Mouse (Mus musculus) spleen, adult 2 months (tissue): ENCODE results near the gene Foxc2.

Experiments used
- CTCF ChIP-seq: fragments of 200-500 bp; IDR thresholded peaks from 2 replicates; pipeline ENCODE4 v1.5.1; 2011; ENCODE audit warnings: mild to moderate bottlenecking, inconsistent platforms; ENCODE audit not compliant: insufficient read depth, insufficient read length, insufficient replicate concordance; ENCODE audit errors: extremely low read depth
- POLR2A ChIP-seq: fragments of 200-500 bp; IDR thresholded peaks from 2 replicates; pipeline ENCODE4 v1.6.1; 2011; ENCODE audit warnings: low read depth, low read length, inconsistent platforms

DNA sequence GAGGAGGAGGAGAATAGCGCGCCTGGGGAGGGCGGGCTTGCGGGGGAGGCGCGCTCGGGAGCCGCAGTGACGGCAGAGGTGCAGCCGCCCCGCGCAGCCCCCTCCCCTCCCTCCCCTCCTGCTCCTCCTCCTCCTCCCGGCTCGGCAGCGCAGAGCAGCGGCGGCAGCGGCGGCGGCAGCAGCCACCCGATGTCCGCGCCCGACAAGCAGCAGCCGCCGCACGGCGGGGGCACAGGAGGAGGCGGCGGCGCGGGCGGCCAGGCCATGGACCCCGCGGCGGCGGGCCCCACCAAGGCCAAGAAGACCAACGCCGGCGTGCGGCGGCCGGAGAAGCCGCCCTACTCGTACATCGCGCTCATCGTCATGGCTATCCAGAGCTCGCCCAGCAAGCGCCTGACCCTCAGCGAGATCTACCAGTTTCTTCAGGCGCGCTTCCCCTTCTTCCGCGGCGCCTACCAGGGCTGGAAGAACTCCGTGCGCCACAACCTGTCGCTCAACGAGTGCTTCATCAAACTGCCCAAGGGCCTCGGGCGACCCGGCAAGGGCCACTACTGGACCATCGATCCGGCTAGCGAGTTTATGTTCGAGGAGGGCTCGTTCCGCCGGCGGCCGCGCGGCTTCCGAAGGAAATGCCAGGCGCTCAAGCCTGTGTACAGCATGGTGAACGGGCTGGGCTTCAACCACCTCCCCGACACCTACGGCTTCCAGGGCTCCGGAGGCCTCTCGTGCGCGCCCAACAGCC lies 31.6 kb upstream of the Foxc2 start, which contains the start of gene Foxf1:
- TF ChIP-seq CTCF (no peak), POLR2A (no peak)
